In genomic region chr5:31220448-31221303, GRCm38 (mm10) we compare ENCODE assay signal across 7 mouse cellular contexts. TPM values are rescaled to one million over a fixed set of nuclear protein-coding genes. Genes with fewer than 3 reads are reported as not detected.
DNase-seq lines count a peak whose midpoint lies in the region; ATAC-seq lines count a peak whose summit lies in the region.

Gene Ppm1g, minus strand, starts transcription at chr5:31220687.

- H3K9ac ChIP-seq in midbrain, embryonic 13.5 days (replicated peaks): peak within 1 kb of the TSS; percentile 94

- peak within 1 kb of the TSS; percentile 91 for H3K4me2 ChIP-seq in midbrain, embryonic 13.5 days (replicated peaks)

- peak within 1 kb of the TSS; percentile 98 for H3K4me3 ChIP-seq in limb, embryonic 10.5 days
- peak within 1 kb of the TSS; percentile 85 for H3K4me3 ChIP-seq in midbrain, embryonic 13.5 days (replicated peaks)

- peak; percentile 95 for DNase-seq in adrenal gland, adult 8-10 months
- peak; percentile 98 for DNase-seq in embryo, embryonic 9.5 days (ENCODE audit: extremely low spot score)
- no peak for DNase-seq in gonadal fat pad, adult 2 months (ENCODE audit: low read depth)
- peak; percentile 95 for DNase-seq in kidney, adult 11 months
- DNase-seq in limb, embryonic 10.5 days (ENCODE audit: low spot score): peak; percentile 99
- peak; percentile 98 for DNase-seq in spleen, adult 12 weeks (ENCODE audit: low spot score)

- H3K9me3 ChIP-seq in limb, embryonic 10.5 days (replicated peaks): no peaks in the 10 kb centered on the region
- no peaks in the 10 kb centered on the region for H3K9me3 ChIP-seq in midbrain, embryonic 13.5 days

- H3K27me3 ChIP-seq in limb, embryonic 10.5 days (ENCODE audit: low read depth, poor library complexity, severe bottlenecking): no peaks in the 10 kb centered on the region
- no peaks in the 10 kb centered on the region for H3K27me3 ChIP-seq in midbrain, embryonic 13.5 days

- peaks cover 5% of the 10 kb centered on the region; the same call in 1 of the 2 replicates for H3K4me1 ChIP-seq in limb, embryonic 10.5 days
- peaks cover 24% of the 10 kb centered on the region for H3K4me1 ChIP-seq in midbrain, embryonic 13.5 days (replicated peaks)

- under 1% methylated on average over 69 of the region's 70 CpGs for WGBS in limb, embryonic 10.5 days
- WGBS in midbrain, embryonic 13.5 days: under 1% methylated on average over 70 of the region's 70 CpGs

- peak; percentile 95 for ATAC-seq in midbrain, embryonic 13.5 days

- H3K27ac ChIP-seq in limb, embryonic 10.5 days: peak within 1 kb of the TSS; percentile 96
- H3K27ac ChIP-seq in midbrain, embryonic 13.5 days: peak within 1 kb of the TSS; percentile 95

- peaks cover 11% of the 10 kb centered on the region; the same call in 1 of the 2 replicates for H3K36me3 ChIP-seq in limb, embryonic 10.5 days
- no peaks in the 10 kb centered on the region for H3K36me3 ChIP-seq in midbrain, embryonic 13.5 days

RNA-seq across cellular contexts. Expression of gene Ppm1g, which starts in this region (rescaled TPM):
- total RNA-seq in adrenal gland, adult 8-10 months (2022): 100 to 1,000 TPM in 3 of 4 experiments, 10 to 100 TPM in 1; 93.5 to 125 (median 105) TPM
- polyA plus RNA-seq in gonadal fat pad, adult 2 months (2012; rRNA removed): 46.5 and 80.1 TPM in 2 replicates
- 189 and 210 TPM in 2 replicates for polyA plus RNA-seq in limb, embryonic 10.5 days (2016; fragmentation: Nextera tagmentation; extraction: Ambion mirVana)
- polyA plus RNA-seq in midbrain, embryonic 13.5 days (2015; fragmentation: Nextera tagmentation; extraction: Ambion mirVana): 174 and 175 TPM in 2 replicates
